Mouse (Mus musculus): ENCODE data around the gene Ccl6.

Gene Ccl6

GRCm38 (mm10) chr11:83592853-83593252 lies at the start of gene Ccl6:
Gene Ccl6 (minus strand): TSS chr11:83593087.
- DNase-seq = peak in 1 of 2 experiments; percentile 37

- DNase-seq = no peak
Observed at GRCm38 (mm10) chr11:83641216-83641615, 48.3 kb upstream of the Ccl6 start.

DNA sequence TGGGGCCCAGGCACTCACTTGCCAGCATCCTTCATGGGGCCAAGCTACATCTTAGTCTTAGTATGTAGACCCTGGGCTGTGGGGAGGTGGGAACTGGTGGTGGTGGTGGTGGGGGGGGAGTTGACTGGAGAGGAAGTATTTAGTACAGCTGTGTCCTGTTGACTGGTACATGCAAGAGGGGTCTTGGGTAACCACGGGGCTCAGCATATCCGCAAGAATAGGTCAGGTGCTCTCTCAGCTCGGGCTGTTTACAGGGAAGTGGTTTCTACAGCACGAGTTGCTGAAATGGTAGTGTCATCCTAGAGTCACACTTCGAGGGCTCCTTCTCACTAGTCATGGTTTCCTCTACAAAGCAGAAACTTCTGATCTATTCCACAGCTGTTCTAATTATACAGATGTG lies 47.3 kb upstream of the Ccl6 start:
- peak; percentile 53 to 62 for DNase-seq

GRCm38 (mm10) chr11:83639533-83639932 lies 46.6 kb upstream of the Ccl6 start:
- peak in 1 of 2 experiments; percentile 36 for DNase-seq

DNA sequence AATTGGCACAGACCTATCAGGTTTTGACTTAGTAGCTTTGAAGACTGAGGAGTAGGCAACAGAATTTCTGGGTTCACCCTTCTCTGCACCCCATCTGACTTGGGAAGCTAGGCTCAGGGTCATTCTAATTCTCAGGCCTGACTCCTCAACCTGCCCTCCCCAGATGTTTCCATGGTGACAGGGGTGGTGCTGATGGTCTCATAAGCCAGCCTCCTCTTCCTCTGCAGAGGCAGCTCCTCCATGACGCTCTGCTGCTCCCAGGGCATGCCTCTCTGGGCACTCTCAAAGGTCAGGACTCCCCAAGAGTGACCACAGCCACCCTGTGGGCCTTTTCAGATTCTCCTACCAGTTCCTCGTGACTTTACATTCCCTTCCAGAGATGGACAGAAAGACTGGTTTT lies 46.0 kb upstream of the Ccl6 start:
- no peak for DNase-seq

DNA sequence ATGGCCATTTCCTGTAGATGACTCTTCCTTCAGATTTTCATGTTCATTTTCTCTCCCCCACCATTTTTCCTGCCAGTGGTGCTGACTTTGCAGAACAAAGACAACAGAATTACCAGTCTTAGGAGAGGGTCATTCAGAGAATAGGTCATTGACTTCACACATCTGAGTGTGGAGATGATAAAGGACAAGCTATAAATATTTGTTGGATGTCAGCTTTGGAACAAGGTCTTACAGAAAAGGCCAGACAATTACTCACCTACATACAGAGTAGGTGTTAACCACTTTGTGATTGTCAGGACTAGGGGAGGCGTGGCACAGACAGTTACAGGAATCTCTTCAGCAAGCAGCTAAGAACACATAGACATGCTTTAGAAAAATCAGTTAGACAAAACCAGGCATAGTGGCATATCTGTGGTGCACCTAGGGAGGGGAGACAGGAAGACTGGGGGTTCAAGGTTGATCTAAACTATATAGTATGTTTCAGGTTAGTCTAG lies 43.9 kb upstream of the Ccl6 start:
- DNase-seq = no peak

- DNase-seq = no peak
Observed at GRCm38 (mm10) chr11:83634898-83635297, 42.0 kb upstream of the Ccl6 start.

GRCm38 (mm10) chr11:83634425-83634824 lies 41.5 kb upstream of the Ccl6 start:
- DNase-seq = no peak

DNA sequence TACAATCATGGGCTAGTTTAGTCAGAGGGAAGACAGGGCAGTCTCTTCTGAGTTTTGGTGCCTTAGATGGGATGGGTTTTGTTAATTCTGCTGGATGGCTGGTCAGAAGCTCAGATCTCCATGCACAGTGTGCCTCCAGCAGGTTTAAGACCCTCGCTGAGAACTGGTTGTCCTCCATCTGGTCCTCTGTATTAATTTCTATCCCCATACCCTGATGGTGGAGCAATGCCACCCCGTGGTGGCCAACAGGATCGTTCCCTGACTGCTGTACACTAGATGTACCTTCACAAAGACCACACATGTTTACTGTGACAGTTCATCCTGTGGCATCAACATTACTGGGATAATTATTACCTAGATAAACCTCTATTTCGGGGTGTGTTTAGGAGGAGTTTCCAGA lies 39.9 kb upstream of the Ccl6 start:
- DNase-seq = no peak

DNA sequence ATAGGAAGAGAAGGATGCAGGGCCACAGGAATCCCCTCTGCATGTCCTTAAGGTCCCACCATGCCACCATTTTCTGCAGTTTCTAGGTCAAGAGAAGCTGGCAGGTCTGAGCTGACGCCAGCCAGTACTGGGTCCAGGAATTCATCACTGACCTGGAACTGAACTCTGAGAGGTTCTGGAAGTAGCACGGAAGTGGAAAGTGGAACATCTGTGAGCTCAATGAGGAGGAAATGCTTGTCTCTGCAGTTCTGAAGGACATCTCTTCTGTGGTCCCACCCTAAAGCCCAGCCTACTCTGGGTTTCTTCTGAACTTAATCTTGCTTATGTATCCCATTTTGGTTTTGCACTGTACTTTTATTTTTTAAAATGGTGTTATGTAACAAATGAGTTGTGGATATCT lies 38.2 kb upstream of the Ccl6 start:
- DNase-seq = no peak

- DNase-seq = no peak
Observed at GRCm38 (mm10) chr11:83630630-83631029, 37.7 kb upstream of the Ccl6 start.

DNA sequence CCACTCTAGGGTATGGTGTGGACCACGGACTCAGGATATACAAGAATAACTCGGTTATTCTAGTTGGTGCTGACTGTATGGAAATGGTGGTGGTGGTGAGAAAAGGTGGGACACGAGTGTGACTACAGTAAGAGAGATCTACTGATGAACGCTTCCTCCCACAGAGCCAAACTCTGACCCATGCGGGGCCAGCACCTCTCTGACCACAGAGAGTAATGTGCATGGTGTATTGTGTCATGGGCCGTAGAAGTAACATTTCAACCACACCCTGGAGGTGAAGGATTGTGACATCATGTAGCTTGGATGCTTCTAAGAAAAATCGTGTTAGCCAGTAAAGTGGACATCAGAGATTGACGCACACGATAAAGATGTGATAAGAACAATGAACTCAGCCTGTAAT lies 35.9 kb upstream of the Ccl6 start:
- no peak for DNase-seq

- DNase-seq = no peak
Observed at GRCm38 (mm10) chr11:83623586-83623985, 30.7 kb upstream of the Ccl6 start.

- DNase-seq = no peak
Observed at GRCm38 (mm10) chr11:83619037-83619436, 26.1 kb upstream of the Ccl6 start.

DNA sequence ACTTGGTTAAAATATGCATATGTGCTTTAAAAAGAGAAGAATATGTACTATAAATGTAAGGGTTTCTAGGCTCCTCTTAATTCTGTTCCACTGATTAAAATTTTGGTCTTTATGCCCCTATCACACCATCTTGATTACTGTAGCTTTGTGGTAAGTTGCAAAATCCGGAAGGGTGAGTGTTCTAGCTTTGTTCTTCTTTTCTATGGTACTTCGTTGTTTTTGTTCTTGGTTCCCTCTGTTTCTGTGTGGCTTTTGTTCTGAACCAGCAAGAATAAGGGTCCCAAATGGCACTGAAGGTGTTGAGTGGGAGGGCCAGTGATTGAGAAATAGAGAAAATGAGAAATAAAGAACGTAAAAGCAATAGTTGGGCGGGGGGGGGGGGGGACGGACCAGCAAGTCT lies 25.4 kb upstream of the Ccl6 start:
- DNase-seq = no peak

DNA sequence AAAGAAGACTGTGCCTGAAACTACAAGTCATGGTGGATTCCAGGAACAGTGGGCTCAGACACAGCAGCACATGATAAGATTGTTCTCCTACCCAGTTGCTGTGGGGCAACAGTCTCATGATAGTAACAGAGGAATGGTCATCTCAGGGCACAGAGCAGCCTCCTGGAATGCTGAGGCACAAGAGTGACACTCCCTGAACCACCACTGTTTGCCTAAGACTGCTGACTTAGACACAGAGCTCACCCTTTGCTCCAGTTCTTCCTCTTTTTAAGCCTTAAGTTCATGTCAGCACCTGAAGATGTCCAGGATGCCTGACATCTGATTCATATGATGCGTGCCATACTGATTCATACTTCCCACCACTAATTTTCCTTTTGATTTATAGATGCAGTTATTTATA lies 23.7 kb upstream of the Ccl6 start:
- DNase-seq = no peak

DNA sequence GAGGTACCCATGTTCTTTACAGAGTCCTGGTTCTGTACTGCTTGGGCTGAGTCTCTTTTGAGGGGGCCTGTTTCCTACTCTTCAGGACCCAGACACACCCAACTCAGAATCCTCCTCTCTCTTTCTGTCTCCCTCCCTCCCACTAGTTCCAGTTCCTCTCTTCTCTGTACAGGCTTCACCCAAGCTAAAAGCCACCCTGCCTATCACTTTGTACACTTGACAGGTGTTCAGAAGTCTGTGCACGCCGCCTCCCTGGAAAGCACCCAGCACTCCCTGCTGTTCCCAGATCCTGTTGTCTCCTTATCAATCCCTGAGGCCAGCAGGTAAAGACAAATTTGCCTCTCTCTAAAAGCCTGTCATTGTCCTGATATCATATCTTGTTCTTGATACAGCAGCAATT lies 18.0 kb upstream of the Ccl6 start:
- no peak for DNase-seq

- DNase-seq = no peak
Observed at GRCm38 (mm10) chr11:83606396-83606795, 13.5 kb upstream of the Ccl6 start.

DNA sequence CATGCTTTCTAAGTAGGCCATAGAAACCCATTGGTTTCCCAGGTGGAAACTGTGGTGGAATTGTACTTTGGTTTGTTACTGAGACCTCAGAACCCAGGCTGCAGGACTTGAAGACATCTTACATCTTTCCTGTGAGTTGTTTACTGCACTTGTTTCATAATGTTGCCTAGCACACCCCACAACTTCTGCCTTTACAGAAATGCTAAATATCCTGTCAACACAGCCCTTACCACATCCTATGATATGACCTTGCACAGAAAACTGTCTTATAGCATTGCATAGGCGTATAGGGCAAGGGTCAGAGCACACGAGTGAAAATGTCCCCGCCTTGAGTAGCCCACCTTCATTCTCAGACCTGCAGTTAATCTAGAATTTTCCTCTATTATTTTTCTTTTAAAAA lies 12.6 kb upstream of the Ccl6 start:
- DNase-seq = no peak

DNA sequence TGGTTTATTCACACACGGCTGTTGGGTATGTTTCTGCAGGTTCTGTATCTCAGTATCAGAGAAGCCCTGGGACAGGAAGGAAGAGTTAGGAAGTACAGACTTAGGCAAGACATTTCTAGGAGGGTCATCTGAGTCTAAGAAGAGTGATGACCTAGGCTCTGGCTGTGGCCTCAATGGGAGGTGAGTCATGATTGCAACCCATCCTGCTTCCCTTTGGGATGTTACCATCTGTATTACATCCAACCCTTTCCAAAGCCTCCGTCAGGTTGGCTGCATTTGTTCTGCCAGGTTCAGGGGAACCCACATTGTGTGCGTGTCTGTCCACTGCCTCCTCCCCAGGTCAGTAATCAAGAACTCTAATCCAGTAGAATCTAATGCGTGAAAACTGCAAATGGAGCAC lies 11.8 kb upstream of the Ccl6 start:
- no peak for DNase-seq

GRCm38 (mm10) chr11:83603399-83603798 lies 10.5 kb upstream of the Ccl6 start:
- no peak for DNase-seq

DNA sequence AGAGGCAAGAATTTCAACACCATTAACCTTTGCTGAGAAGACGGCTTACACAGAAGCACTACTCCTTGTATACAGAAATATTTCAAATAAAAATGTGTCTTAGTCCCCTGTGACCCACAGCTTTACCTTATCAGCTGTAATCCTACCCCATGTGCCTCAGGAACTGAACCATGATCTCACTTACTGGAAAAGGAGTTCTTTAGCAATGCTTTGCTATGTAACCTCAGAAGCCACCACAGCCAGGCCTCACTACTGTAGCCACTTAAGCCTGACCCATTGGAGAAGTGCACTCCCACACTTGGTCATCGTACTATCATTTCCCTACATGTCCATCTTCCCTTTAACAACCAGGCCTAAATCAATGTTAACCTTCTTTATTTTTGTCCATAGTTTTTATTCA lies 7.7 kb upstream of the Ccl6 start:
- no peak for DNase-seq

GRCm38 (mm10) chr11:83598991-83599390 lies 6.1 kb upstream of the Ccl6 start:
- DNase-seq = no peak

DNA sequence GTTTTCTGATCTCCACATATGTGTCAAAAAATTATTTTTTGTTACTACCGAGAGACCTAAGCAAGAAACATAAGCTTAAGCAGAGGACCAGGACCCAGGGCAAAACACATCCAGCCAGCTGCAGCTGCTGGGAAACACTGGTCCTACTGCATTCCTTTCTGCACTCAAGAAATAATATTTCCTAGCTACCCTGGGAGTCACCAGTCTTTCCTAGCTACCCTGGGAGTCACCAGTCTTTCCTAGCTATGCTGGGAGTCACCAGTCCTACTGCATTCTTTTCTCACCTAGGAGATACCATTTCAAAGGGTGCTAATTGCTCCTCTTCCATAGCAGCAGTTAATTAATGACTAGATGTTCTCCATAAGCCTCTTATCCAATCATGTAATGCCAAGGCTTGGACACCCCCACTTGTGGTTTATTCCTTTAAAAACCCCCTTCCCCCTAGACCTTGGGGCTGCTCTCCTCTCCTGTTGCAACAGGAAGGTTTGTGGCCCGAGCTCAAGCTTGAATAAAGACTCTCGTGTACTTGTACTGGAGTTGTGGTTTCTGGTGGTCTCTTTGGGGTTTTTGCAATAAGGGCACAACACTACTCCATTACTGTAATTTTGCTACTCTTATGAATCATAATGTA lies 5.4 kb upstream of the Ccl6 start:
- no peak for DNase-seq

GRCm38 (mm10) chr11:83597796-83598195 lies 4.9 kb upstream of the Ccl6 start:
- DNase-seq = no peak

Measured in lung, postnatal 4 days (tissue).